Mouse (Mus musculus) CH12F3 (cell line): ENCODE data around the gene Mrpl50.
"Not testable (repeated sequence)": the region's sequence is repeated elsewhere in the genome, so short reads cannot be mapped to it uniquely, and the experiment has no call there.

ENCODE experiments used
- in situ Hi-C: fragments of 300-500 bp; cut with MboI; formaldehyde crosslinking; loops from 2 replicates; pipeline ENCODE4 v1.14.3; 2020; ENCODE audit warnings: low sequenced_read_pairs

Mrpl50 gene

GRCm38 (mm10) chr4:49510236-49510835 is 10.6 kb downstream of the Mrpl50 start:
- in situ Hi-C loops = not testable (repeated sequence)

- in situ Hi-C loops = no loop called here
These were observed 11.7 kb downstream of the Mrpl50 start for GRCm38 (mm10) chr4:49509183-49509582.

- in situ Hi-C loops = no loop called here
These were observed 14.5 kb downstream of the Mrpl50 start, which contains the start of gene Baat for GRCm38 (mm10) chr4:49506386-49506785. Gene Baat (minus strand): TSS chr4:49506557.

GRCm38 (mm10) chr4:49503563-49503962 is 17.3 kb downstream of the Mrpl50 start:
- in situ Hi-C loops = no loop called here

- in situ Hi-C loops = not testable (repeated sequence)
These were observed 34.8 kb downstream of the Mrpl50 start for GRCm38 (mm10) chr4:49485934-49486650.

- in situ Hi-C loops = no loop called here
These were observed 35.5 kb downstream of the Mrpl50 start for GRCm38 (mm10) chr4:49485442-49485841.

- in situ Hi-C loops = no loop called here
These were observed 40.0 kb downstream of the Mrpl50 start for GRCm38 (mm10) chr4:49480896-49481295.

- in situ Hi-C loops = no loop called here
These were observed 40.7 kb downstream of the Mrpl50 start for GRCm38 (mm10) chr4:49480104-49480760.

- in situ Hi-C loops = not testable (repeated sequence)
These were observed 41.9 kb downstream of the Mrpl50 start for GRCm38 (mm10) chr4:49479035-49479434.

GRCm38 (mm10) chr4:49478118-49478877 is 42.6 kb downstream of the Mrpl50 start:
- in situ Hi-C loops = no loop called here

GRCm38 (mm10) chr4:49474583-49474982 is 46.3 kb downstream of the Mrpl50 start:
- in situ Hi-C loops = no loop called here

GRCm38 (mm10) chr4:49473435-49474100 is 47.3 kb downstream of the Mrpl50 start, which contains the start of gene Acnat1:
Gene Acnat1 (minus strand): TSS chr4:49473912.
- in situ Hi-C loops = no loop called here

GRCm38 (mm10) chr4:49469435-49470151 is 51.3 kb downstream of the Mrpl50 start:
- in situ Hi-C loops = no loop called here

- in situ Hi-C loops = no loop called here
These were observed 53.5 kb downstream of the Mrpl50 start for GRCm38 (mm10) chr4:49467360-49467759.
